Mouse (Mus musculus): Measurements from ENCODE around the gene Srsf2.
"Not testable (repeated sequence)": the region's sequence is repeated elsewhere in the genome, so short reads cannot be mapped to it uniquely, and the experiment has no call there.

Gene Srsf2

DNA sequence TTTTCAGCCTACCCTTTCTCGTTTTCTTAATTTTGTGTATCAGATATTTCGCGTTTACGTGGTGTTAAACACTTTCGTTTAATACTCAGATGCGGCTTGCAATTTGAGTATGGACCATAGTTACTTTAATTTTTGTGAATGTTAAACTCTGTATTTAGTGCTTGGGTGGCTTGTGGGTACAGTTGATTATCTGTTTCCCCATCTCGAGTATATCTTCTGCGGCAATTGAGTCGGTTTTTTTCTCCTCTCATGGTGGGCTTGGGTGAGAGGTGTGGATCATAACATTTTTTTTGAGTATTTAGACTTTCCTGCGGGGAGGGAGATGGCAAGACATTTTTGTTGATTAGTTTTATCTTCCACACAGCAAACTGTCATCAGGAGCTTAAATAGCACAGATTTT lies 1.4 kb upstream of the Srsf2 start:
- in situ Hi-C loops (cut with MboI) = no loop called here

DNA sequence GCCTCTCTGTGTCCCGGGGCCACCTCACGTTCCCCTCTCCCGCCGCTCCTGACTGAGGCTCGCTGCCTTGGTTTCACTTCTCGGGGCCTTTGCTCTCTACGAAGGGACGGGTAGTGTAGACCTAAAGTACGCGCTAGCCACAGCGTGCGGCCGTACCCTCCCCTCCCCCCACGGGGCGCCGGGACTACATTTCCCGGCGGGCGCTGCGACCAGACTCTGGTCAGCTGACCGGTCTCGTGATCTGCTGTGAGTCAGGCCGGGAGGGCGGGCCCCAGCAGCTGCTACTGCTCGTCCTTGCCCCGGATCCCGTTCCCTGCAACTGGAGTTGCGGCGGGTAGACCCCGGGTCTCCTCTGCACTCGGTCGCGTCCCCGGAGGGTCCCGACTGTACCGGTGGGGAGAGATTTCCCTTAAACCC lies 626 bp upstream of the Srsf2 start:
- in situ Hi-C loops (cut with MboI) = no loop called here

- in situ Hi-C loops (cut with MboI) = no loop called here
Observed at GRCm38 (mm10) chr11:116852291-116852890, 503 bp downstream of the Srsf2 start, which contains the start of gene Mfsd11. Gene Mfsd11, plus strand, starts transcription at chr11:116852440.

DNA sequence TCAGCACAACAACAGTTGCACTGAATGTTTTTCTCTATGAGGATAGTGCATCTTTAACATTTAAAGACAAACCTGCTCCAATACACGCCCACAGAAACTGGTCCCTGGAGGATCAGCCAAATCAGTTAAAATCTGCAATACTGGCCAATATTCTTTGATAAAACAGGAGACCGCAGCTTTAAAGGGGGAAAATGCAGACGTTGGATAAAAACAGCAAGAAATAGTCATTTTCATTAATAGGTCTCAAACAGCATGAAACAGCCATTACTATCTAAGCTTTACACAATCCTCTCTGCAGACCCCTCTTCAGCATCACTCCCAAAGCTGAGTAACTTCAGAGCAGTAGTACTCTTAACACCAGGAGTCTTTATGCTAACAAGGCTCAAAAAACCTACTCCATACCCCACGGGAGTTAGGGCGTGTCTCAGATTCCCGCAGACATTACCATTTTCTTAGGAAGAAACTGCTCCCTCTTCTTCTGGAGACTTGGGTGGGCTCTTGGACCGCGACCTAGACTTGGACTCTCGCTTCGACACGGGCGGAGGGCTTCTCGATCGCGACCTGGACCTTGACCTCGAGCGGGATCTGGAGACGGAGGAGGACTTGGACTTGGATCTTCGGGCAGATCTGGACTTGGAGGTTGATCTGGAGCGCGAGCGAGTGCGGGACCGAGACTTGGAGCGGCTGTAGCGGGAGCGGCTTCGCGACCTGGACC lies 1.2 kb downstream of the Srsf2 start:
- in situ Hi-C loops (cut with MboI) = no loop called here

- in situ Hi-C loops (cut with MboI) = no loop called here
Observed at GRCm38 (mm10) chr11:116850833-116851477, 1.9 kb downstream of the Srsf2 start.

GRCm38 (mm10) chr11:116850085-116850484 lies 2.8 kb downstream of the Srsf2 start:
- in situ Hi-C loops (cut with MboI) = no loop called here

DNA sequence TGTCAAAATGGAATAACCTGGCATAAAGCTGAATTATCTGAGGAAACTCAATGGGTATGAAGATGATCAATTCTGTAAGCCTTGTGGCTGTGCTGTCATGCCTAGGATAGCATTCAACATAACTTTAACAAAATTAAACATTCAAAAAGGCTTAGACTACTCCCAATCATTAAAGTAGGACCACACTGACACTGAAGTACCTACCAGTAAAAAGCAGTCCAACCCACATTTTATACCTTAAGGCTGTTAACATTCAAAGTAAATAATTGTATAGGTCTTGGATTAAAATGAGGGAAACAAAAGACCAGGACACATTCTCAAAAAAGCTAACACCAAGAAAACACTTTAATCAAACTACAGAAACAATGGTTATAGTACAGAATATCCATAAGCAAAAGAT lies 3.3 kb downstream of the Srsf2 start:
- in situ Hi-C loops (cut with MboI) = no loop called here

DNA sequence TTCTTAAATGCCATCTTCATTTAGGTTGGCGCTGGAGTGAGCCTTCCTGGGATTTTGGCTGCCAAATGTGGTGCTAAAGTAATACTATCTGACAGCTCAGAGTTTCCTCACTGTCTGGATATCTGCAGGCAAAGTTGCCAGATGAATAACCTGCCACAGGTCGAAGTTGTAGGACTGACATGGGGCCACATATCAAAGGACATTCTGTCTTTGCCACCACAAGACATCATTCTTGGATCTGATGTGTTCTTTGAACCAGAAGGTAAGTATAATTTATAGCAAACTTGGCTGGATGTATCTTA lies 4.1 kb downstream of the Srsf2 start:
- in situ Hi-C loops (cut with MboI) = not testable (repeated sequence)

- in situ Hi-C loops (cut with MboI) = no loop called here
Observed at GRCm38 (mm10) chr11:116848086-116848876, 4.6 kb downstream of the Srsf2 start.

DNA sequence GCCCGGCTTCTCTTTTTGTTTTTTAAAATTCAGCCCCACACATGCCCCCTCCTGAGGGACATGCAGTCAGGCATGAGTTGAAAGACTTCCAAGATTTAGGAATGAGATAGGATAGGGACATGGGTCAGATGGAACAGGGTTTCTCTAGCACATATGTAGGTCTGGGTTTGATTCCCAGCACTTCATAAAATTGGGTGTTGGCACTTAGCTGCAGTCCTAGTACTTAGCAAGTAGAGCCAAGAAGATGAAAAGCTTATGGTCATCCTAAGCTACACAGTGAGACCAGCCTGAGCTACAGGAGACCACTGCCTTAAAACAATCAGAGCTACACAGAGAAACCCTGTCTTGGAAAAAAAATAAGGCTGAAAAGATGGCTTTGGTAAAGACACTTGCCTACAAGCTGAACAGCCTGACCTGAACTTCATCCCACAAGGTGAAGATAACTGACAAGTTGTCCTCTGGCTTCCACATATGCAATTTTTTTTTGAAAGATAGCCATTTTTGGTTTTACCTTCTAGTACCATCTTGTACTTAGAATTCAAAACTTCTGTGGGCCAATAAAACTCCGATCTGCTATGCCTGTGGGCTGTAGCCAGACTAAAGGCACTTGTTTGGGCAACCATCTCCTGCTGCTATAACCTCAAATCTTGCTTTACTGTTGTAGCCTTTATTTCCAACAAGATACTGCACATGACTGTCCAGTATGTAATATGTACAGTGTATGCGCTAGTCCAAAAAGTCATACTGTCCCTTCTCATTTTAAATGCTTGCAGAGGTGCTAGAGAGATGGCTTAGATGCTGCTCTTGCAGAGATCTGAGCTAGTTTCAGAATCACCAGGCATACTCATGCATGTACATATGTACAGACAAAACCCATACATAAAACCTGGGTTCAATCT lies 5.5 kb downstream of the Srsf2 start:
- in situ Hi-C loops (cut with MboI) = no loop called here

DNA sequence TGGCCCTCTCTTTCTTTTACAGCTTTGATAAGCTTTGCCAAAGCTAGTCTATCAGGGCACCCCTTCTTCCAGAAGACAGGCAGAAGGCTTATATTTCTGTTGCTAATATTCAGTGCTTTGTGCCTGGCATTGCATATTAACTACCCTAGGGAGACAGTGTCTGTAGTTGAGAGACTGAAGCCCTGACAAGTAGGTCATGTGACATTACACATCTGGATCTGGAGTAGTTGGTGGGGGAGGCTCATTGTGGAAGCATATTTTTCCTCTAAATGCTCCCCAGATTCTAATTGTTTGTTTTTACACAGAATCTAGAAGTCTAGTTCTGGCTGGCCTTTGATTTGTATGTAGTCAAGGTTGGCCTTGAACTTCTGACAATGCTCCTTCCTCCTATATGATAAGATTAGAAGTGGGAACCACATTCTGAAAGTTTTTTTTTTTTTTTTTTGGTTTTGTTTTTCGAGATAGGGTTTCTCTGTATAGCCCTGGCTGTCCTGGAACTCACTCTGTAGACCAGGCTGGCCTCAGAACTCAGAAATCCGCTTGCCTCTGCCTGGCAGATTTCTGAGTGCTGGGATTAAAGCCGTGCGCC lies 6.2 kb downstream of the Srsf2 start:
- in situ Hi-C loops (cut with MboI) = no loop called here

DNA sequence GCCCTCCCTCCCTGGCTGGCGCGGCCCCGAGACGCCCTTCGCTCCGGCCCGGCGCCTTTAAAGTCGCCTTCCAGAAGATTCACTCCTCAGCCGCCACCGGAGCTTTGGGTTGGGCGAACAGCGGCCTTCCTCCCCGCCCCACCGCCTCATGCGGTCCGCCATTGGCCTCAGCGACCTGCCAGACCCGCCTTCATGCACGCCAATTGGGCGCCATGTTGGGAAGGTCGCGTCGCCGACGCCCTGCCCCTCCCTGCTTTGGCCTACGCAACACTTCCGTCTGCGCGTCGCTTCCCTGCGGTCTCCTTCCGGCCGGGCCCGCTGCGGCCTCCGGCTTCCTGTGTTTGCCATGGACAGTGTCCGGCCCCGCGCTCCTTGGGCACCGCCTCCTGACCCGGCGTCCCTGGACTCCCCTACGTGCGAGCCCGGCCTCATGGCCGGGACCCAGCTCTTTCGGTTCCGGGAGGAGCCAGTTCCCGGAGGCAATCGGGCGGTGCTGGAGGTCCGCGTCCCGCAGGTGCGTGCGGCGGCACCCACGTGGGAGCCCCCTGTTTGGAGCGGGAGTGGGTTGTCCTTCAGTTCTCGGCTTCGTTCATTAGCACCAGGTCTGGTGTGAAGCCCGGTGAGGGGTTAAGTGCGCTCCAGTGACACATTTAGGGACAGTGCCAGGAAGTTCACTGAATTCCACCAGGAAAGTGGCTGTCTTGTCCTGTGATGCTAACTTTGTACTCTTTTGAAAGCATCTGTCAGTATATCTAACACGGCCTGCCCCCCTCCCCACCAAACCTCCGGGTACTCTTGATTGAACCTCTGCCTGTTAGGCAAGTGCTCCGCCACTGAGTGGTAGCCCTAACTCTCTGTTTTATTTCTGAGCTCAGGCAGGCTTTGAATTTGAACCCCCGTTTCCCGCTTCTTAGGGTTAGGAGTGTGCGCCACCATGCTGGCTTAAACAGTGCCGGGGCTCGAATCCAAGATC lies 9.3 kb downstream of the Srsf2 start, which contains the start of the genes Mettl23 and Jmjd6:
Gene Mettl23 (plus strand): TSS at position 18 of the 973 bp plus-strand sequence.
Gene Jmjd6 (minus strand): TSS at position 189 of the 973 bp plus-strand sequence.
- in situ Hi-C loops (cut with MboI) = no loop called here

- in situ Hi-C loops (cut with MboI) = no loop called here
Observed at GRCm38 (mm10) chr11:116842531-116843260, 10.2 kb downstream of the Srsf2 start.

GRCm38 (mm10) chr11:116840748-116841147 lies 12.1 kb downstream of the Srsf2 start:
- in situ Hi-C loops (cut with MboI) = no loop called here

GRCm38 (mm10) chr11:116839601-116840000 lies 13.3 kb downstream of the Srsf2 start:
- in situ Hi-C loops (cut with MboI) = no loop called here

DNA sequence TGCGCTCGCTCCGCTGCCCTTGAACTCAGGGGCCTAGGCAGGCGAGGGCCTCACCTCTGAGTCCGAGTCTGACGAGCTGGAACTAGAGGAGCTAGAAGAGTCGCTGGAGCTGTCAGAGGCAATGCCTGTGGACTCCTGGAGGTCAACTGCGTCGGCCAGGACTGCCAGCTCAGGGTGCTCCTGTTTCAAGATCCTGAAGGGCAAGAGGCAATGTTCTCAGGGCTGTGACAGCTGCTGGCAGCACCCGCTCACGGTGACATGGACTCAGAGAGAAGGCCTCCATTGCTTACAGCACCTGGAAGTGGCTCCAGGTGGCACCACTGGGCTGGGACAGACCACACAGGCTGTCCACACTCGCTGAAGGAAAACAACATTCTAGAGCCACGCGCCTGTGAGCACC lies 14.0 kb downstream of the Srsf2 start:
- in situ Hi-C loops (cut with MboI) = no loop called here

- in situ Hi-C loops (cut with MboI) = no loop called here
Observed at GRCm38 (mm10) chr11:116837441-116837840, 15.5 kb downstream of the Srsf2 start.

GRCm38 (mm10) chr11:116836283-116836682 lies 16.6 kb downstream of the Srsf2 start:
- in situ Hi-C loops (cut with MboI) = no loop called here

DNA sequence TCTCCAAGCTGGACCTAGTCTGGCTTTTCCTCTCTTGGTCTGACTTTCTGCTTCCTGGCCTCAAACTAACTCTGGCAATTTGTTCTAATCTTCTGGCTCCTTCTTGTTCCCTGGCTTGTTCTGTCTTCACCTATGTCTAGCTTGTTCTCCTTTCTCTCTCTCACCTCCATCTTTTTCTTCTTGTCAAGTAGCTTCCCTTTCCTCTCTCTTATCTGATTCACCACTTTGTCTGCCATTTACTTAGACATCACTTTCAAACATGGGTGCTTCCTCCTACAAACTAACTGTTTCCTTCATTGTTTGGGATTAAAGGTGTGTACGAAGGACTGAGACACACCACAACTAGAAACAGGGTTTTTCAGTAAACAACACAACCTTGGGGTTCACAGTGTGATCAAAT lies 17.9 kb downstream of the Srsf2 start:
- in situ Hi-C loops (cut with MboI) = no loop called here
